Mouse (Mus musculus): ENCODE data around the gene Khnyn. TPM values are rescaled to one million over a fixed set of nuclear protein-coding genes. Genes with fewer than 3 reads are reported as not detected.

The Khnyn gene
- 13.4 and 13.7 TPM in 2 replicates for polyA plus RNA-seq (2012; rRNA removed)

DNA sequence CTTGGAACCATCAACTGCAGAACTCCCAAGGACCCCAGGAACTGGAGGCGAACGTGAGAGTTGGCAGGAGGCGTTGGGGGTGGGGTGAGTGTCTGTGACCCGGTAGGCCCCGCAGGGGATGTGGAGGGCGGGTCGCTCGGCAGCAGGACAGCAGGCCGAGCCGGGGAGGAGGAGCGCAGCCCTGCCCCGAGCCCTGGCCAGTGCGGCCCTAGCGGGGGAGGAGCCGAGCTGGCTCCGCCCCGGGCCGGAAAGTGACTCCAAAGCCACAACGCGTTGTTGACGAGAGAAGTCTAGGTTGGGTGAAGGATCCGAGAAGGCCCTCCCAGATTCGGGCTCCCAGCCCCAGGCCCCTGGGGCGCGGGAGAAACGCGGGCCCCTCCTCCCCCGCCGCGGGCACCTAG lies at the start of gene Khnyn:
TSS of gene Khnyn (plus strand) at position 235 of the 401 bp plus-strand sequence.
- TF ChIP-seq POLR2A (IDR thresholded peaks at IDR 0.05; ENCODE audit: borderline replicate concordance, extremely low read depth, insufficient read depth, insufficient read length, poor library complexity, severe bottlenecking) (peak; percentile 35; the same call in 1 of the 2 replicates), CTCF (IDR thresholded peaks at IDR 0.05; ENCODE audit: borderline replicate concordance, extremely low read depth, insufficient read depth, insufficient read length) (no peak)
- peak; percentile 89 for DNase-seq (ENCODE audit: low read depth)

DNA sequence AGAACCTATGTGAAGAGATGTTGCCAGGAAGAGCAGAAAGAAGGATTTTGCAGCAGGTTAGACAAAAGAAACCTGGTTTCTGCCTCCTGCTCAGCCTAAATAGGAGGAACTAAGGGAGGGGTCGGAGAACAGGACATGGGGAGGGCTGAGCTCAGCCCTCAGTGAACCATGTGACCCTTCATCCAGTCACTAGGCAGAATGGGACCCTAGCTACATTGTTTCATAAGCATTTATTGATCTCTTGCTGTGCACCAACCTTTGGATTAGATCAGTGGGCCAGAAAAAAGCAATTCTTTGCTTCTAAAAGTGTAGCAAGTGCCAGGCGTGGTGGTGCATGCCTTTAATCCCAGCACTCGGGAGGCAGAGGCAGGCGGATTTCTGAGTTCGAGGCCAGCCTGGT lies 46.4 kb upstream of the Khnyn start:
- no peak for TF ChIP-seq POLR2A (IDR thresholded peaks at IDR 0.05; ENCODE audit: borderline replicate concordance, extremely low read depth, insufficient read depth, insufficient read length, poor library complexity, severe bottlenecking)
- no peak for TF ChIP-seq CTCF (IDR thresholded peaks at IDR 0.05; ENCODE audit: borderline replicate concordance, extremely low read depth, insufficient read depth, insufficient read length)
- DNase-seq (ENCODE audit: low read depth): no peak

DNA sequence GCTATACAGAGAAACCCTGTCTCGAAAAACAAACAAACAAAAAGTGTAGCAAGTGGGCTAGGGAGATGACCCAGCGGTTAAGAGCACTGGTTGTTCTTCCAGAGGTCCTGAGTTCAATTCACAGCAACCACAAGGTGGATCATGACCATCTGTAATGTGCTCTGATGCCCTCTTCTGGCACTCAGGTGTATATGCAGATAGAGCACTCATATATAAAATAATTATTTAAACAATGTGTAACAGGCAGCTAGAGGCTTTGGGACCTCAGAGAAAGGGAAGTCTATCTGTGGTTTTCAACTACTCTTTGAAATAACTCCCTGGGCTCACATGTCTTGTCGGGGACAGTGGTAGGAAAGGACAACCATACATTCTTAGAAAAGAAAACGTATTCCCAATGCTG lies 46.0 kb upstream of the Khnyn start:
- TF ChIP-seq POLR2A (IDR thresholded peaks at IDR 0.05; ENCODE audit: borderline replicate concordance, extremely low read depth, insufficient read depth, insufficient read length, poor library complexity, severe bottlenecking) (no peak), CTCF (IDR thresholded peaks at IDR 0.05; ENCODE audit: borderline replicate concordance, extremely low read depth, insufficient read depth, insufficient read length) (0 out of 2 replicates have a peak, but pooled peaks have one; percentile 6)
- DNase-seq (ENCODE audit: low read depth): no peak

DNA sequence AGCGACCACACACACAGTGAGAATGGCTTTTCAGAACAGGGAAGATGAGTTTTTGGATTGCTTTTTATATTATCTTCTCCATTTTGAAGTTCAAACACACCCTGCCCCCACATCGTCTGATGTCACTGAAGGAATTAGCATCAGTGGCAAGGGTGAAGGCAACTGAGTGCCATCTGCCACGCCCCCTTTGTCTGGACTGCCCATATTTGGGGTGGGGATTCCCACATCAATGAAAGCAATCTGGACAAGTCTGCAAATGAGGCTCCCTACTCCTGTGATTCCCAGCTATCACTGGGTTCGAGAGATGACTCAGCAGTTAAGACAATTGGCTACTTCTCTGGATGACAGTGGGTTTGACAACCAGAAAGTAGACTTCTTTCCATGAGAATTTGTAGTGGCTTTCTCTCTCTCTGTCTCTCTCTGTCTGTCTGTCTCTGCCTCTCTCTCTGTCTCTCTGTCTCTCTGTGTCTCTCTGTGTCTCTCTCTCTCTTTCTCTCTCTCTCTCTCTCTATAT lies 43.8 kb upstream of the Khnyn start:
- no peak for TF ChIP-seq CTCF (IDR thresholded peaks at IDR 0.05; ENCODE audit: borderline replicate concordance, extremely low read depth, insufficient read depth, insufficient read length)
- no peak for TF ChIP-seq POLR2A (IDR thresholded peaks at IDR 0.05; ENCODE audit: borderline replicate concordance, extremely low read depth, insufficient read depth, insufficient read length, poor library complexity, severe bottlenecking)
- DNase-seq (ENCODE audit: low read depth): no peak

DNA sequence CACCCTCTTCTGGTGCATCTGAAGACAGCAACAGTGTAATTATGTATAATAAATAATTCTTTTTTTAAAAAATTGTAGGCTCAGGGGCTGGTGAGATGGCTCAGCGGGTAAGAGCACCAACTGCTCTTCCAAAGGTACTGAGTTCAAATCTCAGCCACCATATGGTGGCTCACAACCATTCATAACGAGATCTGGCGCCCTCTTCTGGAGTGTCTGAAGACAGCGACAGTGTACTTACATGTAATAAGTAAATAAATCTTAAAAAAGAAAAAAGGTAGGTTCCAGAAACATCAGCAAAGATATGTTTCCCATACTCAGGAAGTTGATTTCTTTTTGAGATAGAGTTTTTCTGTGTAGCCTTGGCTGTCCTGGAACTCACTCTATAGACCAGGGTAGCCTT lies 42.0 kb upstream of the Khnyn start:
- no peak for DNase-seq (ENCODE audit: low read depth)
- TF ChIP-seq POLR2A (IDR thresholded peaks at IDR 0.05; ENCODE audit: borderline replicate concordance, extremely low read depth, insufficient read depth, insufficient read length, poor library complexity, severe bottlenecking): no peak
- no peak for TF ChIP-seq CTCF (IDR thresholded peaks at IDR 0.05; ENCODE audit: borderline replicate concordance, extremely low read depth, insufficient read depth, insufficient read length)

DNA sequence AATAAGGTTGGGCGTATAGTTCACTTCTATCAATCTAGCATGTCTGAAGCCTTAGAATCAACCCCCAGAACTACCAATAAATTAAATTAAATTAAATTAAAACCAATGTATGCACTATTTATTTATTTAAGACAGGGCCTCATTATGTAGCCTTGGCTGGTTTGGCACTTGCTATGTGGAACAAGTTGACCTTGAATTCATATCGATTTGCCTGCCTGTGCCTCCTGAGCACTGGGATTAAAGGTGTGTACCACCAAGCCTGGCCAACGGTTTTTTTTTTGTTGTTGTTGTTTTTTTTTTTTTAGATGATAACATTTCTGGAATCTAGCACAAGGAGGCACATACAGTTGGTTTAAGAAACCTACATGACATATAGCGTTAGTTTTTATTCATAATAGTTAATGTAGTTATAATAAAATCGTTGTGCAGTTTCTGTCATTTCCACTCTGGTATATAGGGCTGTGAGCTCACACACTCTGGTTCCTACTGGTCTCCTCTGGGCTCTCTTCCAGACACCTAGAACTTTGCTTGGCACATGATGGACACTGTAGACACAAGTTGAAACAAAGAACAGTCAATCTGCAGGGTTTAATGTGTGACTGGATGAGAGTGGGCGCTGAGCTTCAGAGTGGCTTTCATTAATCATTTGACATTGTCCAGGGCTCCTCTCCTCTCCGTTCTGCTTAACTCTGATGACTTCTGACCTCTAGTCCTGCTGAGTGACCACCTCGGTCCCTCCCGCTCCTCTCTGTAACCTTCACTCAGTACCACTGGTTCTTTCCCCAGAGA lies 39.0 kb upstream of the Khnyn start:
- no peak for TF ChIP-seq POLR2A (IDR thresholded peaks at IDR 0.05; ENCODE audit: borderline replicate concordance, extremely low read depth, insufficient read depth, insufficient read length, poor library complexity, severe bottlenecking)
- no peak for TF ChIP-seq CTCF (IDR thresholded peaks at IDR 0.05; ENCODE audit: borderline replicate concordance, extremely low read depth, insufficient read depth, insufficient read length)
- DNase-seq (ENCODE audit: low read depth): no peak

DNA sequence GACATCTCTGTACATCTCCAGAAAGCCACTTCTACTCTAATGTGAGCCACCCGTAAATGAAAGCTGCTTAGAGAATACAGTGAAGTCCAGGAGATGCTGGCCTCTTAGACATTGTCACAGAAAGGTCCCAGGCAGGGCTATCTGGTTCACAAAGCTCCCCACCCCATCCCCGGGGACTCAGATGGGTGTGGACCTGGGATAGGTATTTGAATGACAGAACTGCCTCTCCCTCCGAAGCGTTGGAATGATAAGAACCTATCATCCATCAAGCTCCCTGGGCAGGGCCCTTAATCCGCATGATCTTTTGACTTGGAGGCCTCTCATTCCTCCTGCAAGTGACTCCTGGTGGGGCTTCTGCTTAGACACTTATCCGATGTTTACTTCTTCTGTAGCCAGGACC lies 33.9 kb upstream of the Khnyn start:
- no peak for TF ChIP-seq CTCF (IDR thresholded peaks at IDR 0.05; ENCODE audit: borderline replicate concordance, extremely low read depth, insufficient read depth, insufficient read length)
- no peak for TF ChIP-seq POLR2A (IDR thresholded peaks at IDR 0.05; ENCODE audit: borderline replicate concordance, extremely low read depth, insufficient read depth, insufficient read length, poor library complexity, severe bottlenecking)

DNA sequence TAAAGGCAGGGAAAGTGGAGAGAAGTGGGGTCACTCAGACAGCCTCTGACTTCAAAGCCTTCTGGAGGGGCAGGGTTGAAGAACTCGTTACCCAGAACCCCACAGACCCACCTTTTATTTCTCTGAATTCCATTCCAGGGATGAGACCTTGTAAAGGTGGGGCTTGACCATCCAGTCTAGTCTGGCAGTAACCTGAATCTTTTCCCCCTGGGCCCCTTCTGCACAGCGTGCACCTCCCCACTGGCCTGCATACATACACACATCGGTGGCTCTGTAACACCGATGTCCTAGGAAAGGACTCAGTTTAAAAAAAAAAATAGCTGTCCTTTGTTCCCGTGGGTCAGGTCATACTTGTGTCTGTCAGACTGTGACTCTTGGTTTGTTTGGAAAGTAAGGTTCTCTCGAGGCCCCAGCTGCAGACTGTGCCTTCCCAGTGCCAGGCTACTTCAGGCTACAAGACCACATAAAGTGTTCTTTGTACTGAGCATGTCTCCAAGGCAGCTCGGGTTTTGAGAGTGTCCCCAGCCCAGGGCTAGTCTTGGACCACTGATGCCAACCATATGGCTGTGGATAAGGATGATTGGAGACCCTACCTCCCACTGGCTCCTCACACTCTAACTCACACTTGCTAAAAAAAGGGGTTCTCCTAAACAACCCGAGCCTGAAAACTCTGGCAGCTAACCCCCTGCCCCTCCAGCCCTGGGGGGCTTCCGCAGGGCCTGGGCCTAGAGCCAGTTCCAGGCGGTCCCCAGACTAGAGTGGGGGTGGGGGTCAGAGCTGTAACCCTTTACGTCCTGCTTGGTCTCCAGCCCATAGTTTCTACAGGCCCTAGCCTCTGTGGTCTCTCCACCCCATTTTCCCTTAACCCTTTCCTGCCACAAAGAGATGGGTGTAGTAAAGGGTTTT lies 31.8 kb upstream of the Khnyn start:
- DNase-seq (ENCODE audit: low read depth): peak; percentile 90
- no peak for TF ChIP-seq CTCF (IDR thresholded peaks at IDR 0.05; ENCODE audit: borderline replicate concordance, extremely low read depth, insufficient read depth, insufficient read length)
- TF ChIP-seq POLR2A (IDR thresholded peaks at IDR 0.05; ENCODE audit: borderline replicate concordance, extremely low read depth, insufficient read depth, insufficient read length, poor library complexity, severe bottlenecking): no peak

More for the DNA sequence above, 33.9 kb upstream of the Khnyn start:
- DNase-seq (ENCODE audit: low read depth): no peak

DNA sequence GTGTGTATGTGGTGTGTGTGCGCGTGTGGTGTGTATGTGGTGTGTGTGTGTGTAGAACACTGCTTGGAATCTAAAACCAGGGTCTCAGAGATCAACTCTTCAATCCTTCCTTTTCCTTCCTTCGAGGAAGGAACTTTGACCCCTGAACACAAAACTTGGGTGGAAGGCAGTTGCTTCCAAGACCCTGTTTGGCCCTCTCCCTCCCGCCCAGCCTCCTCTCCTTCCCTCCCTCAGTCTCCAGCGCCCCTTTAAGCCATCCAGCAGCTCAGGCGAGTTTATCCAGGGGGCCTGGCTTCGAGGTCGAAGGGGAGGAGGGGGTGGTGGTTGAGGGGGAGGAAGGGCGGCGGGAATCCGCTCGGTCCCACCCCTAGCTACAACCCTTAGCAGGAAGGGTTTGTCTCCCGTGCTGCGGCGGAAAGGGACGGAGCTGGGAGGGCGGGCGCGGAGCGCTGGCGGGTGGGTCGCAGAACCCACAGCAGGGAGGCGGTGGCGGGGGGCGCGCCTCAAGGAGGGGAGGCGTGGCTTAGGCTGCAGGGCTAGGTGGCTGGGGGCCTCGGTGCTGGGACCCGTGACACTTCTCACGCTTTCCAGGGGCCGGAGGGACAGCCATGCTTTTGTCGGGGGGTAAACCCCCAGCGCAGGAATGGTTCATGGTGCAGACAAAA lies 31.0 kb upstream of the Khnyn start, which contains the start of gene Nynrin:
TSS of gene Nynrin (plus strand) at position 390 of the 665 bp plus-strand sequence.
- peak; percentile 93 for DNase-seq (ENCODE audit: low read depth)
- TF ChIP-seq CTCF (IDR thresholded peaks at IDR 0.05; ENCODE audit: borderline replicate concordance, extremely low read depth, insufficient read depth, insufficient read length) (no peak), POLR2A (IDR thresholded peaks at IDR 0.05; ENCODE audit: borderline replicate concordance, extremely low read depth, insufficient read depth, insufficient read length, poor library complexity, severe bottlenecking) (peak; percentile 47; the same call in 1 of the 2 replicates)

DNA sequence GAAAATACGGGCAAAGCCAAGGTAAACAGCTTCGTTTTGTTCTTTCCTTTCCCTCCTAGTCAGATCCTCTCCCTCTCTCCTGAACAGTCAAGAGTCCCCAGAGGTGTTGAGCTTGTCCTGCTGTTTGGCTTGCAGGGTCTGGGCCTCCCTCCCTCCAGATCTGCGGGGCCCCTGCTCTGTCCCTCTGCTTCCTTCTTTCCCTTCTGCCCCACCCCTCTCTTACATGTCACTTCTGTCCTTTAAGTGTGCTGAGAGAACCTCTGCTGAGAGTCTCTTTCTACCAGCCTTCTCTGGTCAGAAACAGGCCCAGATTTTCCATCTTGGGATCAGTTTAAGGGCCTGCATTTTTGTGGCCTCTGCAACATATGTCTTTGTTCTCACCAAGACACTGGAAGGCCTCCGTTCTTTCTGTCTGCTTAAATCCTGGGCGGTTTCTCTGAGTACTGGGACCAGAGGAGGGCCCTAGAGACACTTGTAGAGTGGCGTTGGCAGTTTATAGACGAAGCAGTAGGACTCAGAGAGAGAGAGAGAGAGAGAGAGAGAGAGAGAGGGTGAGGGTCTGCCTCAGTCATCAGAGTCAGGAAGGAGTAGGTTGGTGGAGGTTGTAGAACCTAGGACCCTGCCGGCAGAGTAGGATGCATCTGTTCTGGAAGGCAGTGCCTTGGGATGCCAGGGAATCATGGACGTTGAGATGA lies 30.2 kb upstream of the Khnyn start:
- peak; percentile 57 for DNase-seq (ENCODE audit: low read depth)

More for the DNA sequence above, 30.2 kb upstream of the Khnyn start:
- no peak for TF ChIP-seq CTCF (IDR thresholded peaks at IDR 0.05; ENCODE audit: borderline replicate concordance, extremely low read depth, insufficient read depth, insufficient read length)
- no peak for TF ChIP-seq POLR2A (IDR thresholded peaks at IDR 0.05; ENCODE audit: borderline replicate concordance, extremely low read depth, insufficient read depth, insufficient read length, poor library complexity, severe bottlenecking)
